Mouse (Mus musculus): ENCODE measurements at regions not wholly inside any gene's neighbourhood (a gene's known extent, or its start where the extent isn't known, plus 50 kb on each side); places are given as distances from the start of the nearest gene placed in this dataset.
A peak's percentile ranks its signal among the peaks of the same experiment; 100 is the strongest.

- DNase-seq (ENCODE audit: low spot score): no peak
Measured at GRCm38 (mm10) chr17:80827361-80827760, 99.1 kb upstream of the Map4k3 start.

- no peak for DNase-seq (ENCODE audit: low spot score)
Measured at GRCm38 (mm10) chr17:80825971-80826730, 97.9 kb upstream of the Map4k3 start.

GRCm38 (mm10) chr17:80825518-80825901, 97.2 kb upstream of the Map4k3 start:
- DNase-seq (ENCODE audit: low spot score): no peak

- no peak for DNase-seq (ENCODE audit: low spot score)
Measured at GRCm38 (mm10) chr17:80824826-80825517, 96.7 kb upstream of the Map4k3 start.

- no peak for DNase-seq (ENCODE audit: low spot score)
Measured at GRCm38 (mm10) chr17:80824261-80824660, 96.0 kb upstream of the Map4k3 start.

- no peak for DNase-seq (ENCODE audit: low spot score)
Measured at GRCm38 (mm10) chr17:80820888-80821287, 92.6 kb upstream of the Map4k3 start.

GRCm38 (mm10) chr17:80818477-80819028, 90.3 kb upstream of the Map4k3 start:
- no peak for DNase-seq (ENCODE audit: low spot score)

GRCm38 (mm10) chr17:80815747-80816146, 87.5 kb upstream of the Map4k3 start:
- DNase-seq (ENCODE audit: low spot score): no peak

- no peak for DNase-seq (ENCODE audit: low spot score)
Measured at GRCm38 (mm10) chr17:80813194-80813593, 84.9 kb upstream of the Map4k3 start.

- DNase-seq (ENCODE audit: low spot score): no peak
Measured at GRCm38 (mm10) chr17:80809275-80809674, 81.0 kb upstream of the Map4k3 start.

GRCm38 (mm10) chr17:80808069-80808468, 79.8 kb upstream of the Map4k3 start:
- DNase-seq (ENCODE audit: low spot score): no peak

GRCm38 (mm10) chr17:80803361-80803915, 75.2 kb upstream of the Map4k3 start:
- no peak for DNase-seq (ENCODE audit: low spot score)

GRCm38 (mm10) chr17:80802622-80803021, 74.3 kb upstream of the Map4k3 start:
- DNase-seq (ENCODE audit: low spot score): no peak

- no peak for DNase-seq (ENCODE audit: low spot score)
Measured at GRCm38 (mm10) chr17:80801991-80802390, 73.7 kb upstream of the Map4k3 start.

- peak; percentile 36 for DNase-seq (ENCODE audit: low spot score)
Measured at GRCm38 (mm10) chr17:80801451-80801983, 73.2 kb upstream of the Map4k3 start.

- DNase-seq (ENCODE audit: low spot score): no peak
Measured at GRCm38 (mm10) chr17:80800877-80801276, 72.6 kb upstream of the Map4k3 start.

- DNase-seq (ENCODE audit: low spot score): no peak
Measured at GRCm38 (mm10) chr17:80800454-80800853, 72.2 kb upstream of the Map4k3 start.

- DNase-seq (ENCODE audit: low spot score): no peak
Measured at GRCm38 (mm10) chr17:80799061-80799460, 70.8 kb upstream of the Map4k3 start.

- no peak for DNase-seq (ENCODE audit: low spot score)
Measured at GRCm38 (mm10) chr17:80798281-80798980, 70.1 kb upstream of the Map4k3 start.

GRCm38 (mm10) chr17:80796790-80797189, 68.5 kb upstream of the Map4k3 start:
- no peak for DNase-seq (ENCODE audit: low spot score)

GRCm38 (mm10) chr17:80796386-80796785, 68.1 kb upstream of the Map4k3 start:
- no peak for DNase-seq (ENCODE audit: low spot score)
